Mouse (Mus musculus): Measurements from ENCODE around the gene Borcs5. TPM values are rescaled to one million over a fixed set of nuclear protein-coding genes. Genes with fewer than 3 reads are reported as not detected.

Gene Borcs5
- polyA plus RNA-seq, 1 experiment from 2014 or later: 14.1 TPM

DNA sequence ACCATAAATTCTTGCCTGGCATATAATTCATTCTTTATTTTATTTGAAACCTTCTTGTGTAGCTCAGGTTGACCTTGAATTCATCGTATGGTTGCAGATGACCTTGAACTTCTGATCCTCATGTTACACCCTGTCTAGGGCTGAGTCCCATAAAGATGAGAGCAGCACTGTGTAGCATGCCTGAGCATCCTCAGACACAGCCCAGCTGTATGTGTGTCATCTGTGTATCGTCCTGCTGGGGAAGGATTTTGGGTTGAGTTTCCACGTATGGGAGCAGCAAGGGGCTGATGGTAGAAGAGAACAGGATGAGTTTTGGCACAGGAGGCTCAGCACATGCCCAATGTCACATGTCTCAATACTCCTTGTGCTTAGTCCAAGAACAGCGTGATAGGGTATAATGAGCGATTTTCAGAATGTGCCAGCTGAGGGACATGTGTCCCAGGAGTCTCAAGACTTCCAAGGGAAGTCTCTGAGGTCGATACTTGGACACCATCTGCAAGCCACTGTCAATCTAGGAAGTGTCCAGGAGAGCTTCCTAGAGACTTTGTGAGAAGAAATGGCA is 45.1 kb downstream of the Borcs5 start:
- Histone ChIP-seq H3K27me3 (replicated peaks) (no peaks in the 10 kb centered on the region), H3K4me1 (no peaks in the 10 kb centered on the region), H3K27ac (no peak overlapping the region), H3K4me2 (no peak overlapping the region), H3K4me3 (no peak overlapping the region), H3K9me3 (replicated peaks) (no peaks in the 10 kb centered on the region), H3K9ac (no peak overlapping the region), H3K36me3 (no peaks in the 10 kb centered on the region)
- 71% methylated on average over 6 of the region's 6 CpGs for WGBS (ENCODE audit: insufficient replicate concordance)
- ATAC-seq: no peak

DNA sequence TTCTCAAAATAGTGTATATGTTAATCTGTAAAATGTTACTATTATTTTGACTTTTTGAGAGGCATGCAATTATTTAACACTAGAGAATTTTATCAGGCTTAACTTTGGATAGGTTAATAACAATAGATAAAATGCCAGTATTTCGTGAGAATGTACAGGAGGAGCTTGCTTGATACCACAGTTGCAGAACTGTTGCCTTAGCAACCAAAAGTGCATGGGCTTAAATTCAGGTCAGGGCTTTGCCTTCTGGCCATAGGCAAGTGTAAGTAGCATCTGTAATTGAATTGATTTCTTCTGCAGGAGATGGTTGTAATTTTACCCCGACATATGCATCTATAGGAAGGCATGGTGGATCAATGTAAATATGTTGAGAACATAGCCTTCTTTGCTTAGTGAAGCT is 45.7 kb downstream of the Borcs5 start:
- no peaks in the 10 kb centered on the region for H3K4me1 ChIP-seq
- H3K9me3 ChIP-seq (replicated peaks): no peaks in the 10 kb centered on the region
- 54% methylated on average over 2 of the region's 2 CpGs for WGBS (ENCODE audit: insufficient replicate concordance)
- no peak overlapping the region for H3K4me3 ChIP-seq
- no peak overlapping the region for H3K27ac ChIP-seq
- H3K9ac ChIP-seq: no peak overlapping the region
- no peak for ATAC-seq
- no peaks in the 10 kb centered on the region for H3K27me3 ChIP-seq (replicated peaks)
- H3K4me2 ChIP-seq: no peak overlapping the region
- H3K36me3 ChIP-seq: no peaks in the 10 kb centered on the region

- H3K36me3 ChIP-seq: no peaks in the 10 kb centered on the region
- H3K9ac ChIP-seq: no peak overlapping the region
- H3K4me2 ChIP-seq: no peak overlapping the region
- H3K4me1 ChIP-seq: no peaks in the 10 kb centered on the region
- WGBS (ENCODE audit: insufficient replicate concordance): 83% methylated on average over 6 of the region's 6 CpGs
- no peak overlapping the region for H3K4me3 ChIP-seq
- no peak for ATAC-seq
- H3K27ac ChIP-seq: no peak overlapping the region
- no peaks in the 10 kb centered on the region for H3K27me3 ChIP-seq (replicated peaks)
- no peaks in the 10 kb centered on the region for H3K9me3 ChIP-seq (replicated peaks)
These were observed 46.2 kb downstream of the Borcs5 start for GRCm38 (mm10) chr6:134685515-134685914.

DNA sequence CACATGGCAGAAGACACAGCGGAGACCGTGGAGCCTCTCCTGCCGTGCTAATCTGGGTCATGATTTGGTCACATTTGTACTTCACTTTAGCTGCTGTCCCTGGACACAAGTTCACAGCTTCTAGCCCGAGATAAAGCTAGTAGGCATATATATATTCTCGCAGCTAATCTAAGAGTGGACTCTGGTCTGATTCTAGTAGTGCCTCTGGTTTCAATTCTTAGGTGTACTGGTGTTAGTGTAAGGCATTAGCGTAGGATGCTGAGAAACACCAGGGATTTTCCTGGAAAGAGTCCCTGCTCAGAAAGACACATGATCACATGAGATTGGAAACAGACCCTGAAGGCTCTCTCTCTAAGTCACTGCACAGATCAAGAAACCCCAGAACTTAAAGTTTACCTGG is 55.2 kb downstream of the Borcs5 start:
- Histone ChIP-seq H3K4me2 (no peak overlapping the region), H3K4me3 (no peak overlapping the region), H3K36me3 (no peaks in the 10 kb centered on the region), H3K9ac (no peak overlapping the region), H3K9me3 (replicated peaks) (no peaks in the 10 kb centered on the region), H3K4me1 (no peaks in the 10 kb centered on the region), H3K27me3 (replicated peaks) (no peaks in the 10 kb centered on the region), H3K27ac (no peak overlapping the region)
- ATAC-seq: no peak
- 74% methylated on average over 6 of the region's 6 CpGs for WGBS (ENCODE audit: insufficient replicate concordance)

DNA sequence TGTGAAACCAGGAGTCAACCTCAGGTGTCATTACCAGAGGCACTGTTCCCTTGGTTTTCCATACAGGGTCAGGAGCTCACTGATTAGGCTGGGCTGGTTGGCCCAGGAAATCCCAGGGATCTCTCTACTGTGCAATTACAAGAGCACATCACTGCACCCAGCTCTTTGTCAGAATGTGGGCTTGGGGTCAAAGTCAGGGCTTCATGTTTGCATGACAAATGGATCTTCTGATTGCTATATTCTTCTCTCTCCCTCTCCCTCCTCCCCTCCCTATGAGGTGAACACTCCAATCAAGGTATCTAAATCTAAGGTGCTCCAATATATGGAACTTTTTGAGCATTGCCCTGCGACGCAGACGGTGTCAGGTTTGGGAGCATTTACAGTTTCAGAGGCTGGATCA is 55.7 kb downstream of the Borcs5 start:
- Histone ChIP-seq H3K4me3 (no peak overlapping the region), H3K36me3 (no peaks in the 10 kb centered on the region), H3K4me2 (no peak overlapping the region), H3K9ac (no peak overlapping the region), H3K4me1 (peaks cover 5% of the 10 kb centered on the region), H3K27me3 (replicated peaks) (no peaks in the 10 kb centered on the region), H3K27ac (no peak overlapping the region), H3K9me3 (replicated peaks) (no peaks in the 10 kb centered on the region)
- no peak for ATAC-seq
- whole genome bisulfite sequencing (ENCODE audit: insufficient replicate concordance): 84% methylated on average over 3 of the region's 3 CpGs

DNA sequence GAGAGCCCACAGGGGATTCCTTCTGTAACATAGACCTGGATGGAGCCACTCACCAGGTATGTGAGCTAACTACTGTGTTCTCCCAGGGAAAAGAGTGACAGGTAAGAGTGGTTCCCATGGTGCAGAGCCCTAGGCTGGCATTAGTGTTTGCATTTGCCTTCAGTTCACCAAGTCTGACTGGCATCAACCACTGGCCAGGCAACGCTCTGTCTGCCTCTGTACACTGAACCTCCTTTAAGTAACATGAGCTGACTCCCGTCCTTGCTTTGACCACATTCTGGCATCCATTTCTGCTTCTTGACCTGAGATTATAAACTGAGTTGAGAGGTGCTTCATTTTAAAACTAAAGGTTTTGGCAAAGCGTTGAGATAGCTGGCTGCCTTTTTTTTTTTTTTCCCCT is 56.3 kb downstream of the Borcs5 start:
- WGBS (ENCODE audit: insufficient replicate concordance): 74% methylated on average over 3 of the region's 3 CpGs
- ATAC-seq: no peak
- Histone ChIP-seq H3K36me3 (no peaks in the 10 kb centered on the region), H3K27me3 (replicated peaks) (no peaks in the 10 kb centered on the region), H3K4me2 (no peak overlapping the region), H3K4me1 (peaks cover 11% of the 10 kb centered on the region), H3K9me3 (replicated peaks) (no peaks in the 10 kb centered on the region), H3K4me3 (no peak overlapping the region), H3K27ac (no peak overlapping the region), H3K9ac (no peak overlapping the region)

- H3K4me2 ChIP-seq: no peak overlapping the region
- 70% methylated on average over 4 of the region's 4 CpGs for WGBS (ENCODE audit: insufficient replicate concordance)
- peaks cover 16% of the 10 kb centered on the region for H3K4me1 ChIP-seq
- H3K9me3 ChIP-seq (replicated peaks): no peaks in the 10 kb centered on the region
- no peak for ATAC-seq
- no peak overlapping the region for H3K27ac ChIP-seq
- H3K27me3 ChIP-seq (replicated peaks): no peaks in the 10 kb centered on the region
- no peaks in the 10 kb centered on the region for H3K36me3 ChIP-seq
- no peak overlapping the region for H3K9ac ChIP-seq
- no peak overlapping the region for H3K4me3 ChIP-seq
These were observed 56.8 kb downstream of the Borcs5 start for GRCm38 (mm10) chr6:134696146-134696545.

- WGBS (ENCODE audit: insufficient replicate concordance): 77% methylated on average over 2 of the region's 2 CpGs
- Histone ChIP-seq H3K9me3 (replicated peaks) (no peaks in the 10 kb centered on the region), H3K9ac (no peak overlapping the region), H3K36me3 (no peaks in the 10 kb centered on the region), H3K27me3 (replicated peaks) (no peaks in the 10 kb centered on the region), H3K4me3 (no peak overlapping the region), H3K4me1 (peaks cover 16% of the 10 kb centered on the region), H3K4me2 (no peak overlapping the region), H3K27ac (no peak overlapping the region)
- ATAC-seq: no peak
These were observed 57.2 kb downstream of the Borcs5 start for GRCm38 (mm10) chr6:134696554-134696953.

DNA sequence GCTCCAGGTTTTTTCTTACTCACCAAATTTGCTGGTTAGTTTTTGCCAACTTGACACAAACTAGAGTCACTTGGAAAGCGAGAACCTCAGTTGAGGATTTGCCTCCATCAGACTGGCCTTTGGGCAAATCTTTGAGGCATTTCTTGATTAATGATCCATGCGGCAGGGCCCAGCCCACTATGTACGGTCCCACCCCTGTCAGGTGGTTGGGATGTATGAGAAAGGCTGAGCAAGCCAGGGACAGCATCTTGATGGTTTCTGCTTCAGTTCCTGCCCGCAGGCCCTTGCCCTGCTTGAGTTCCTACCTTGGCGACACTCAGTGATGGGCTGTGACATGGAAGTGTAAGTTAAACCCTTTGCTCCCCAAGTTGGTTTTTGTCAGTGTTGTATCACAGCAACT is 58.9 kb downstream of the Borcs5 start:
- Histone ChIP-seq H3K9me3 (replicated peaks) (no peaks in the 10 kb centered on the region), H3K4me3 (no peak overlapping the region), H3K27ac (no peak overlapping the region), H3K4me1 (peaks cover 16% of the 10 kb centered on the region), H3K36me3 (no peaks in the 10 kb centered on the region), H3K27me3 (replicated peaks) (no peaks in the 10 kb centered on the region), H3K4me2 (no peak overlapping the region), H3K9ac (no peak overlapping the region)
- no peak for ATAC-seq
- 79% methylated on average over 5 of the region's 5 CpGs for WGBS (ENCODE audit: insufficient replicate concordance)

- H3K36me3 ChIP-seq: no peaks in the 10 kb centered on the region
- 54% methylated on average over 8 of the region's 8 CpGs for WGBS (ENCODE audit: insufficient replicate concordance)
- no peaks in the 10 kb centered on the region for H3K9me3 ChIP-seq (replicated peaks)
- no peak overlapping the region for H3K4me2 ChIP-seq
- H3K27ac ChIP-seq: no peak overlapping the region
- peak; percentile 40; the same call in 1 of the 2 replicates for ATAC-seq
- no peak overlapping the region for H3K9ac ChIP-seq
- no peak overlapping the region for H3K4me3 ChIP-seq
- peaks cover 16% of the 10 kb centered on the region for H3K4me1 ChIP-seq
- no peaks in the 10 kb centered on the region for H3K27me3 ChIP-seq (replicated peaks)
These were observed 61.3 kb downstream of the Borcs5 start for GRCm38 (mm10) chr6:134700451-134701210.

DNA sequence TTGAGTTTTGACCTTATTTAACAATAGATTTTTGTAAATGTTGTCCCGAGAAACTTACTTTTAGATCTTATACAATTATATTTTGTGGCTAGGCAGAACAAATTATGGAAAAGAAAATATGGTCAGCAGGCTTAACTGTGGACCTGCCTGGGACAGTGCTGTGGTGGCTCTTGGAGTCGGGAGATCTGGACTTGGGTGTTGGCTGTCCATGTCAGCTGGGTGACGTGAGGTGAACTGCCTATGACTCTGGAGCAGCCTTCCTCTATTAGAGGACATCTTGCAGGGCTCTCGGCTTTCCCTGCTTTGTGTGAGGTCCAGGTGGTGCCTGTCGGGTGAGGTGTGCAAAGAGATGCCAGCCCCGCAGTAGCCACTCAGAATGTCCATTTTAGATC is 61.9 kb downstream of the Borcs5 start:
- Histone ChIP-seq H3K36me3 (no peaks in the 10 kb centered on the region), H3K4me3 (no peak overlapping the region), H3K27me3 (replicated peaks) (no peaks in the 10 kb centered on the region), H3K27ac (no peak overlapping the region), H3K4me1 (peaks cover 16% of the 10 kb centered on the region), H3K9ac (no peak overlapping the region), H3K4me2 (no peak overlapping the region), H3K9me3 (replicated peaks) (no peaks in the 10 kb centered on the region)
- no peak for ATAC-seq
- 71% methylated on average over 6 of the region's 6 CpGs for WGBS (ENCODE audit: insufficient replicate concordance)

- no peaks in the 10 kb centered on the region for H3K27me3 ChIP-seq (replicated peaks)
- 81% methylated on average over 7 of the region's 7 CpGs for WGBS (ENCODE audit: insufficient replicate concordance)
- H3K4me2 ChIP-seq: no peak overlapping the region
- no peak for ATAC-seq
- H3K9me3 ChIP-seq (replicated peaks): no peaks in the 10 kb centered on the region
- H3K27ac ChIP-seq: no peak overlapping the region
- no peak overlapping the region for H3K4me3 ChIP-seq
- H3K36me3 ChIP-seq: no peaks in the 10 kb centered on the region
- H3K9ac ChIP-seq: no peak overlapping the region
- peaks cover 16% of the 10 kb centered on the region for H3K4me1 ChIP-seq
These were observed 62.9 kb downstream of the Borcs5 start for GRCm38 (mm10) chr6:134702184-134702583.

All from liver, embryonic 12.5 days (tissue).